Mouse (Mus musculus) kidney, adult 10 weeks (tissue): ENCODE measurements around the gene Bud23. TPM values are rescaled to one million over a fixed set of nuclear protein-coding genes. Genes with fewer than 3 reads are reported as not detected.

Experiments
- polyA plus RNA-seq: library from polyadenylated mRNA; stranded (reverse); fragments of 350-450 nt; fragmentation: Illumina TruSeq; extraction: RNeasy Lipid Tissue Mini Kit (QIAGEN cat#74804); gene quantifications from one replicate; pipeline ENCODE4 v1.2.3, GENCODE M21; 2014; ENCODE audit warnings: low read depth, low replicate concordance

The Bud23 gene
- 12.3 TPM for polyA plus RNA-seq

DNA sequence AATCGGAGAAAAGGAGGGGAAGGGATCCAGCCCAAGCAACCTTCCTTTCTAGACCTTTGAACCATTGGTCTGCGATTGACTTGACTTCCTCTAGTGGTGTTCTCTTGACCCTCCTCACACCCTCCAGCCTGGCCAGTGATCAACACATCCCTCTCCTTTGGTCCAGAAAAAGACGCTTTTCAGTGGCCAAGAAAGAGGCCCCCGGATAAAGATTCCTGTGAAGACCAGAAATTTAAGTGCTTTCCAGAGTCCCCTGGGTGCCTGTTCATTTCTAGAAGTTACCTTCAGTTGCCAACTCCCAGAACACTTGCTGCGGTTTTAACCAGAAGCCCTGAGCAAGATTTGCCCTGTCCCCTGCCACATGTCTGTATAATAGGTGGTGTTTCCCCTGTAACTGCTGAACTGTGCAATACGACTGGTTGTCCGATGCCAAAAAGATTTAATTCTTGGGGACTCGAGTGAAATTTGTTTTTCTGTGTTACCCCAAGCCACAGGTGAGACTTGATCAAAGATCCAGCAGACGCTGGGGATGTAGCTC, at the start of gene Bud23:
Gene Bud23, minus strand, starts transcription at position 51 of the 538 bp plus-strand sequence.

DNA sequence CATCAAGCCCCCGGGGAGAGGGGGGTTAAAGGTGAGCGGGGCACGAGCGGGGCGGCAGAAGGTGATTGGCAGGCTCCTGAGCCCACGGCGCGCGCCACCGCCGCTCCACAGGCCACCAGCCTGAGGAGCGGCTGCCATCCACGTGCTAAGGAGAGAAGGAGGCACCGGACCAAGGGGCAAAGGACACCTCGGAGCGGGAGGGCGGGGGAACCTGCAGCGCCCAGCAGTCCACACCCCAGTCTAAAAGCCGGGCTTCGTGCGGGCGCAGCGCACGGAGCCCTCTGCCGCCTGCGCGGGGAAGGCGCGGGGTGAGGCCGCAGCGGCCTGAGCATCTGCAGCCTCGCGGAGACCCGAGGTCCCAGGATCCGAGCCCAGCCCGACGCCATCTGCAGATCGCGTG, 24.9 kb upstream of the Bud23 start, which contains the start of gene Mlxipl:
Gene Mlxipl, plus strand, starts transcription at position 238 of the 400 bp plus-strand sequence.

GRCm38 (mm10) chr5:135077564-135078481, 13.1 kb upstream of the Bud23 start, which contains the start of gene Vps37d:
TSS of gene Vps37d (minus strand) at chr5:135078266.

DNA sequence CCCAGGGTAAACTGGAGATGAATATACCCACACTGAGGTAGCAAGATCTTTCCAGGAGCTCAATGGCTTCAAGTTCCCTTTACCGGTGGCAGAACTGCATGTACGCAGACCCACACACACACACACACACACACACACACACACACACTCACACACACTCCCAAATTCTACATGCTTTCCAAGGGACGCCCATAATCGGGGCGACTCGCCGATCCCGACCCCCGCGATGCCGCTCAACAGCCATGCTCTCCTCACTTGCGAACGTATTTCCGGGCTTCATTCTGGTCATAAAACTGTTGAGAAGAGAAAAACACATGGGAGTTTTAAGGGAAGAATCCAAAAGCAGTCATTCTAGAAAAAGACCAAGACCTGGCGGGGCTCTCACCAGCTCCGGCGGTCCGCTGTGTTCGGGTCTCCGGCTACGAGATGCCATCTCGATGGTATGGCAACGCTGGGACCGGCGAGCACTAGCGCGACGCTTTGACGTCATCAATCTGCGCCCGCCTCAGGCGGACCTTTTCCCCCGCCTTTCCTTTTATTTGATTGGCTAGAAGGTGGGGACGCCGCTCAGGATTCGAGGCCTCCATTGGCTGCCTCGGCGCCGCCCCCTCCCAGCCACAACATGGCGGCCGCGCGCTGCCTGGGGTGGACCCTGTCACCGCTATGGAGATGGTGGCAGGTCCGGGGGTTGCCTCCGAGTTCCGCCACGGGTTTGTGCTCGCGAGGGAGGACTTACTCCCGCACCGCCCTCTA, 954 bp downstream of the Bud23 start, which contains the start of gene Dnajc30:
Gene Dnajc30, plus strand, starts transcription at position 574 of the 753 bp plus-strand sequence.

GRCm38 (mm10) chr5:135023344-135024173, 41.2 kb downstream of the Bud23 start, which contains the start of gene Stx1a:
TSS of gene Stx1a (plus strand) at chr5:135023482.

DNA sequence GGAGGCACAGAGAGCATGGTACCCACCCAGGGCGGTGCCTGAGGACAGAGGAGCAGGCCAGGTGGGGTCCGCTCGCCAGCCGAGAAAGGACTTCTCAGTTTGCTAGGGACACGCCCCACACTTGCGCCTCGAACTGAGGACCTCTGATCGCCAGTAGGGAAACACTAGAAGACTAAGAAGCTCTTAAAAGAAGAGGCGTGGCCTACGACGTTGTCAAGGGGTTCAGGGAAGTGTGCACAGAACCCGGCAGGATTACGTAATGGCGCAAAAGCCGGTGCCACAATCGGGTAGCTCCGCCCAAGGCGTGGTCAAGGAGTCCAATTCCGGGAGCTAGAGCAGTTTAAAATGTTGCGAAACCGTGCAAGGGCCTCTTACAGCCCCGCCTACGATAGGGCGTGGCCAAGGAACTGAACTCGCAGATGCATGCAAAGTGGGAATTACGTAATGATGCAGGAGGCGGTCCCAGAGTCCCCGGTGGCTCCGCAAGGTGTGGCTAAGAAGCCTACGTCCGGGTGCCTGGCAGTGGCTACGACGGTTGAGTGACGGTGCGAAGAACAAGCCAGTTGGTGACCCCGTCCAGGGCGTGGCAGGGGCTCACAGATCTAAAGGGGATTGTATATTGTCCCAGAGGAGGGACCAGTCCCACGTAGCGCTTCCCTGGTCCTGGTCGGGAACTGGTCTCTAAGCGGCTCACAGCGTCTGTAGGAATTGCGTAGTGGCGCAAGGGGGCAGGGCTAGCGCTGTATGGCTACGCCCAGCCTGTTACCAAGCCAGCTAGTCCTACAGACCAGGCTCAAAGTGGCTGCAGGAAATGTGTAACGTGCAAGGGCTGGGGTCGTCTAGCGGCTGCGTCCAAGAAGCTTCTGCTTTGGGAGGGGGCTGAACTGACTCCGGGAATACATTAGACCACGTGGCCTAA, 55.8 kb downstream of the Bud23 start, which contains the start of gene Abhd11:
Gene Abhd11, plus strand, starts transcription at position 482 of the 919 bp plus-strand sequence.

Other genes with a start within 250 kb of the Bud23 start
- not detected for gene Tmem270, start 158.2 kb downstream of the Bud23 start, polyA plus RNA-seq
- not detected for gene Cldn13, start 149.4 kb downstream of the Bud23 start, polyA plus RNA-seq
- 13.3 TPM for gene Mettl27, start 132.6 kb downstream of the Bud23 start, polyA plus RNA-seq
- 0.57 TPM for gene Cldn4, start 118.0 kb downstream of the Bud23 start, polyA plus RNA-seq
- gene Cldn3, start 78.7 kb downstream of the Bud23 start, polyA plus RNA-seq: not detected
- gene Abhd11, start 55.8 kb downstream of the Bud23 start, polyA plus RNA-seq: 4.7 TPM
- gene Stx1a, start 41.5 kb downstream of the Bud23 start, polyA plus RNA-seq: not detected
- gene Dnajc30, start 757 bp downstream of the Bud23 start, polyA plus RNA-seq: 15.1 TPM
- not detected for gene Vps37d, start 13.3 kb upstream of the Bud23 start, polyA plus RNA-seq
- 5.9 TPM for gene Mlxipl, start 24.9 kb upstream of the Bud23 start, polyA plus RNA-seq
- 3.3 TPM for gene Tbl2, start 84.7 kb upstream of the Bud23 start, polyA plus RNA-seq
- 12.0 TPM for gene Bcl7b, start 103.3 kb upstream of the Bud23 start, polyA plus RNA-seq
- gene Baz1b, start 122.3 kb upstream of the Bud23 start, polyA plus RNA-seq: 32.9 TPM
- not detected for gene Fzd9, start 186.3 kb upstream of the Bud23 start, polyA plus RNA-seq